Mouse (Mus musculus) Muller cell, postnatal 12 days (primary cell): ENCODE results near the gene Ppp1r37.

ENCODE experiments used
- DNase-seq: peaks from one replicate; pipeline ENCODE4 v3.0.0-alpha.2; 2015; ENCODE audit errors: inconsistent ontology term

Gene Ppp1r37

DNA sequence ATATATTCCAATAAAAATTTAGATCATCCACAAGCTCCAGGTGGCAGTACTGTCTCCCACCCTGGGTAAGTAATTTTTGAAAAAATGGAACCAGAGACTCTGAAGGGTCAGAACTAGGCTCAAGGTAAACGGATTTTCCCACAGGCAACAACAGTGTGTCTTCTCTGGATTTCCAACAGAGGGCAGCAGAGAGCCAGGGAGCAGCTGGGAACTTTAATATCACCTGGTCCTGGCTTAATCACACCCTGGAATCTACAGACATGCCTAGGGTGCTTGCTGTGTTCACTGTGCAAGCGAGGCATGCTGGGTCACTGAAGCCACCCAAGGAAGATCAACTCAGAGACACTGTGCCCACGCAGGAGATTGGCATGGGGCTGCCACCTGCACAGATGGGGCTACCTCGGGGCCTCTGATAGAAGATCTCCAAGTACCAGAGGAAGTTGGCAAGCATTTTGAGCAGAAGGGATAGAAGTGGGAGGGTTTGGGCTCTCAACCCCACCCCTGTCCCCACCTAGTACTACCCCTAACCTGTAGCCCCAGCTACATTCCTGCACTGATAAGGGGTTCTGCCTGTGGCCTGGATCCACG lies 59.3 kb downstream of the Ppp1r37 start:
- DNase-seq = peak; percentile 37

DNA sequence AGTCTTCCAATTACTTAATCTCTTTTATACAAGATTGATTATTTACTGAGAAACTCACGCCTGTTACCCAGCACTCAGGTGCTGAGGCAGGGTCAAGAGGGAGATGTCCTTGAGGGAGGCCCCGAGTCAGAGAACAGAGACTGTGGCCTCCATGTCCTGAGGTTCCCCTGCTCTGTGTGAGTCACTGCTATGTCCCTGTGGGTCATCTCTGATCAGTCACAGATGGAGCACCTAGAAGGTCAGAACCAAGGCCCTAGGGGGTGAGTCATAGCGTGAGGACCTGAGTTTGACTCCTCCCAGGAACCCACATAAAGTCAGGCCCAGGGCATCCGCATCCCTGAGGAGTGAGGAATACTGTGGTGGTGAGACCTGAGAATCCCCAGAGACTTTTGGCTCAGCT lies 61.2 kb downstream of the Ppp1r37 start:
- DNase-seq = no peak

DNA sequence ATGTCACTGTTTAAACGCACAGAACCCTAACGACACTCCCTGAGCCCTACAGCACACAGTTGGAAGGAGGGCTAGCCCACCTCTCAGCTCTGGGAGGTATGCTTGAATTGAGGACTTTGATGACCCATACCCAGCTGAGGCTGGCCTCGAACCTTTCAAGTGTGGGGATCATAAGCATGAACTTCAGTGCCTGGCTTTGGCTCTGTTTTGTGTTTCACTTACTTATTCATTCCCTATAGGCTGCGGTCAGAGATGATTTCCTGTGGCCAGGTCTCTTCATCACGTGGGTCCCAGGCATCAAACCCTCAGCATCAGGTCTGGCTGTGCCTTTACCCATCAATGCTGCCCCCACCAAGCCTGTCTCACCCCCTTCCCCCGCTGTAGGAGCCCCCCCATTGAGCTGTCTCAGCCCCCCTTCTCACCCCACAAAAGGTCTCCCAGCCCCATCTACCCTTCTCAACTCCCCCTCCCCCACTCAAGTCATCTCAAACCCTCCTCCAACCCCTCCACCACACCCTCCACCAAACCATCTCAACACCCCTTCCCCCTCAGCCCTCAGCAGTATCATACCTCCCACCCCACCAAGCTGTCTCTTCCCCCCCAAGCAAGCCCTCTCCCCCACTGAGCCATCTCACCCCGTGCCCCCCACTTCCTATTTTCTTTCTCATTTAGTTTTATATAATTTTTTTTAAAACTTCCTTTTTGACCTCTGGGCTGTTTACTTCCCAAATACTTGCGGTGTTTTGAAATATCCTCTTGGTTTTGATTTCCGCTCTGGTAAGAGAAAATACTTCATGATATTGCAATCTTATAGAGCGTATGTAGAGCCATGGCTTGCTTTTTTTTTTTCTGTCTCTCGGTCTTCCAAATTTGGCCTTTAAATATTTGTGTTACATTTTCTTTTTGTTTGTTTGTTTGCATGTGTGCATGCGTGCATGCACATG lies 62.2 kb downstream of the Ppp1r37 start:
- no peak for DNase-seq

DNA sequence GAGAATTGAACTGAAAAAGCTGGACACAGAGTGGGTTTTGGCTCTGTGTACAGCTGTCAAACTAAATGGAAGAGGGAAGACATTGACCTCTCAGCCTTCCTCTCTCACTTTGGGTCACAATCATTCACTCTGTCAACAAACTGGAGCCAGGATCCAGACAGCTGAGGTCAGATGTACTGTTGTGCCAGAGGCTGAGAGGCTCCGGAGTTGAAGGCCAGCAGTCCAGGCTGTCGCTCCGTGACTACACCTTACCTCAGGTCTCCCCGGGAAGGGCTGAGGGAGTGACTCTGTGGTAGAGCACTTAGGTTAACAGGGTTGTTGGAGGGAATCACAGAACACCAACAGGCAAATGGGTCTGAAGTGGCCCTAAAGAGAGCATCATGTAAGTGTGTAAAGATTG lies 64.5 kb downstream of the Ppp1r37 start:
- DNase-seq = no peak

- DNase-seq = no peak
These were observed 66.7 kb downstream of the Ppp1r37 start for GRCm38 (mm10) chr7:19496214-19496555.

GRCm38 (mm10) chr7:19495521-19496213 lies 67.2 kb downstream of the Ppp1r37 start:
- no peak for DNase-seq

GRCm38 (mm10) chr7:19494751-19495474 lies 68.0 kb downstream of the Ppp1r37 start:
- no peak for DNase-seq

- peak; percentile 26 for DNase-seq
These were observed 71.1 kb downstream of the Ppp1r37 start for GRCm38 (mm10) chr7:19491731-19492130.

GRCm38 (mm10) chr7:19489525-19489924 lies 73.4 kb downstream of the Ppp1r37 start:
- DNase-seq = no peak

GRCm38 (mm10) chr7:19486549-19486948 lies 76.3 kb downstream of the Ppp1r37 start:
- DNase-seq = no peak

GRCm38 (mm10) chr7:19485488-19485887 lies 77.4 kb downstream of the Ppp1r37 start:
- DNase-seq = no peak

- DNase-seq = no peak
These were observed 79.6 kb downstream of the Ppp1r37 start for GRCm38 (mm10) chr7:19483281-19483680.
